Mouse (Mus musculus): ENCODE data around the gene Opn3. TPM values are rescaled to one million over a fixed set of nuclear protein-coding genes. Genes with fewer than 3 reads are reported as not detected.

Opn3 gene
- total and polyA plus RNA-seq, 3 experiments: 3.0 to 6.6 (median 5.6) TPM

DNA sequence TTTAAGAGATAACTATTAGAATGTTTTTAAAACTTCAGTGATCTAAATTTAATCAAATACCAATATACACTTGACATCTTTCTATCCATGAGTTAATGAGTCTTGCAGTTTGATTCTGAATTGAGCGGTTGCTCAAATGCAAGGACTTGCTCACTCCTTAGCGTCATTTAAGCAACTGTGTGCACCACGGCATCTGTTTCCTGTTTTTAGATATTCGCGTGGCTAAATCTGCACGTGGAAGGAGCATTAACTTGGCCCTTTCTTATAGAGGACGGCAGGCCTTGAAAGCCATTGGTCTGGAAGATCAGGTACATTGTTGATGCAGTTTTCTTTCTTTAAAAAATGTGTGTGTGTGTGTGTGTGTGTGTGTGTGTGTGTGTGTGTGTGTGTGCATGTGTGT lies 54.9 kb downstream of the Opn3 start:
- WGBS: 56% methylated on average over 7 of the region's 7 CpGs
- Histone ChIP-seq H3K36me3 (ENCODE audit: control insufficient read depth, insufficient read depth, low read length) (no peaks in the 10 kb centered on the region), H3K79me2 (replicated peaks; ENCODE audit: control insufficient read depth, insufficient read depth, low read length) (no peaks in the 10 kb centered on the region), H3K4me1 (ENCODE audit: control insufficient read depth, insufficient read depth, low read length) (no peaks in the 10 kb centered on the region), H3K27me3 (ENCODE audit: control insufficient read depth, insufficient read depth, low read length) (peaks cover 3% of the 10 kb centered on the region; the same call in 1 of the 2 replicates), H3K27ac (no peak overlapping the region), H3K4me3 (no peak overlapping the region), H3K9ac (ENCODE audit: low read depth, low read length) (no peak overlapping the region)
- intact Hi-C loops (cut with DNase I): no loop called here
- TF ChIP-seq EP300 (IDR thresholded peaks at IDR 0.05; ENCODE audit: insufficient read depth, low read depth, low read length): no peak
- peak in 1 of 2 experiments; percentile 26 for DNase-seq

DNA sequence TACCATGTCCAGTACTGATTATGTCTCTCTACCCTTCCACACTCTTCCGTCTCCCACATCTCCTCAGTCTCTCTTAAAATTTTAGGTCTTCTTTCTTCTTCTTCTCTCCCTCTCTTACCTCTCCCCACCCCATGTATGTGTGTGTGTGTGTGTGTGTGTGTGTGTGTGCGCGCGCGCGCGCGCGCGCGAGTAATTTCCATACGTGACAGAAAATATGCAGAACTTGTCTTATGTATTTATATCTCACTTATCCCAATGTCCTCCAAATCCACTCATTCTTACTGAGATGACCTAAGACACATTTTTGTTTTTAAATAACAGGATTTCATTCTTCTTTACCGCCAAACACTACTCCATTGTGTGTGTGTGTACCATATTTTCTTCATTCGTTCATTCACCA lies 60.1 kb downstream of the Opn3 start:
- no peak overlapping the region for H3K4me3 ChIP-seq
- 95% methylated on average over 14 of the region's 14 CpGs for WGBS
- no peaks in the 10 kb centered on the region for H3K4me1 ChIP-seq (ENCODE audit: control insufficient read depth, insufficient read depth, low read length)
- no peaks in the 10 kb centered on the region for H3K27me3 ChIP-seq (ENCODE audit: control insufficient read depth, insufficient read depth, low read length)
- TF ChIP-seq POLR2A (IDR thresholded peaks at IDR 0.05; ENCODE audit: insufficient read depth, low read depth, low read length) (no peak), EP300 (IDR thresholded peaks at IDR 0.05; ENCODE audit: insufficient read depth, low read depth, low read length) (no peak), CTCF (IDR thresholded peaks at IDR 0.05) (no peak)
- H3K9ac ChIP-seq (ENCODE audit: low read depth, low read length): no peak overlapping the region
- no peak for DNase-seq
- H3K36me3 ChIP-seq (ENCODE audit: control insufficient read depth, insufficient read depth, low read length): no peaks in the 10 kb centered on the region
- H3K27ac ChIP-seq: no peak overlapping the region
- intact Hi-C loops (cut with DNase I): no loop called here
- no peaks in the 10 kb centered on the region for H3K79me2 ChIP-seq (replicated peaks; ENCODE audit: control insufficient read depth, insufficient read depth, low read length)

DNA sequence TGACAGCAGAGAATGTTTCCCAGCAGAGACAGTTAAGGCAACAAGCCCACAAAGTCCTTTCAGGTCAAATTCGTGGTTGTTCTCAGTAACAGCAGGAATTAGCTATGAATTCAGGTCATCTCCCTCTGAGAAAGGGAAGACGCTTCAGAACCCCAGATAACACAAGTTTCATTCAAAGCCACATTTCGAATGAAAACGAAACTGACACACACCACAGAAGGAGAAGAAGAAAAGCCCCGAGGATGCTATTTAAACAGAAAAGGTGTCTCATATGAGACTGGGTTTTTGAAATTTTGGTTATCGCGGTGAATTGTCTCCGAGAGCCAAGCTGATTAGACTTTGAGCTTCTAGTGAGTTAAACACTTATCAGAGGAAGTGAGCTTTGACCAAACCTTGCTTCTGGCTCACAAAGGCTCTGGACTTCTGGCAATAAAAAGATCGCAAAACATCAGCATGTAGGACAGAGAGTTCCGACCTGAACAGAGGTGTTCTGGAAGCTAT lies 60.8 kb downstream of the Opn3 start:
- no peak overlapping the region for H3K4me3 ChIP-seq
- no peaks in the 10 kb centered on the region for H3K27me3 ChIP-seq (ENCODE audit: control insufficient read depth, insufficient read depth, low read length)
- DNase-seq: no peak
- no peak overlapping the region for H3K27ac ChIP-seq
- intact Hi-C loops (cut with DNase I): no loop called here
- no peak for TF ChIP-seq POLR2A (IDR thresholded peaks at IDR 0.05; ENCODE audit: insufficient read depth, low read depth, low read length)
- no peak for TF ChIP-seq CTCF (IDR thresholded peaks at IDR 0.05)
- TF ChIP-seq EP300 (IDR thresholded peaks at IDR 0.05; ENCODE audit: insufficient read depth, low read depth, low read length): no peak
- H3K9ac ChIP-seq (ENCODE audit: low read depth, low read length): no peak overlapping the region
- H3K4me1 ChIP-seq (ENCODE audit: control insufficient read depth, insufficient read depth, low read length): no peaks in the 10 kb centered on the region
- 50% methylated on average over 10 of the region's 10 CpGs for WGBS
- H3K79me2 ChIP-seq (replicated peaks; ENCODE audit: control insufficient read depth, insufficient read depth, low read length): no peaks in the 10 kb centered on the region
- H3K36me3 ChIP-seq (ENCODE audit: control insufficient read depth, insufficient read depth, low read length): no peaks in the 10 kb centered on the region

DNA sequence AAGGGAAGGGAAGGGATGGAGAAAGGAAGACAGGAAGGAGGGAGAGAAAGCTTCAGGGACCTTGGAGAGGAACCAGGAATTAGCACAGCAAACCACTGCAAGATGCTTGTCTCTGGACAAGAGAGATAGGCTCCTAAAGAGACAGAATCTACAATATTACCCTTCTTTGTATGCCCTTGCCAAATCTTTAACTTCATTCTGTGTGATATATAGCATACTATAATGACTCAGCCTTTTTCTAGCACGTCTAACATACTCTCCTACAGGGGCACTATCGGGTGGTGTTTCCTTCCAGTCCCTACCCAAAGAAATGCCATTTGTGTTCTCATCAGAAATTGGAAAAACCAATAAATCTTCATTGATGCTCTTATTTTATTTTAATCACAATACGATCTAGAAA lies 61.5 kb downstream of the Opn3 start:
- Histone ChIP-seq H3K27me3 (ENCODE audit: control insufficient read depth, insufficient read depth, low read length) (no peaks in the 10 kb centered on the region), H3K4me1 (ENCODE audit: control insufficient read depth, insufficient read depth, low read length) (no peaks in the 10 kb centered on the region), H3K36me3 (ENCODE audit: control insufficient read depth, insufficient read depth, low read length) (no peaks in the 10 kb centered on the region), H3K27ac (no peak overlapping the region), H3K4me3 (no peak overlapping the region), H3K79me2 (replicated peaks; ENCODE audit: control insufficient read depth, insufficient read depth, low read length) (no peaks in the 10 kb centered on the region), H3K9ac (ENCODE audit: low read depth, low read length) (no peak overlapping the region)
- intact Hi-C loops (cut with DNase I): no loop called here
- no peak for DNase-seq
- no peak for TF ChIP-seq EP300 (IDR thresholded peaks at IDR 0.05; ENCODE audit: insufficient read depth, low read depth, low read length)
- TF ChIP-seq POLR2A (IDR thresholded peaks at IDR 0.05; ENCODE audit: insufficient read depth, low read depth, low read length): no peak
- TF ChIP-seq CTCF (IDR thresholded peaks at IDR 0.05): no peak
- WGBS: 78% methylated on average over 3 of the region's 3 CpGs

DNA sequence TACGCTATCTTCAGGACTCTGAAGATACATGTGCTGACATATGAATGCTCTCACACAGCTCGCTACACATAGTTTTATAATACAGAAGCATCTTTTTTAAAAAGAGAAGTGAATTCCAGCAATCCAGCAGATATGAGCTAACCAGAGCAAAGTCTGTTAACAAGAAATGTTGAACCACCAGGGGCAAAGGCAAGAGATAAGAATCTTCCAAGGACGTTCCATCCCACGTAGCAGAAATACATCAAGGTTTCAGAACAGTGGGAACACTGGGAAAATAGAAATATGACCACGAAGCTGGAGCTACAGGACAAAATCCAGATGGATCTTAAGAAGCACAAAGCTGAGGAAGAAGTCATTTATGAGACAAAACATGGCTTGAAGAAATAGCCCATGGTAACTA lies 62.2 kb downstream of the Opn3 start:
- no peak for DNase-seq
- TF ChIP-seq EP300 (IDR thresholded peaks at IDR 0.05; ENCODE audit: insufficient read depth, low read depth, low read length) (no peak), POLR2A (IDR thresholded peaks at IDR 0.05; ENCODE audit: insufficient read depth, low read depth, low read length) (no peak), CTCF (IDR thresholded peaks at IDR 0.05) (no peak)
- Histone ChIP-seq H3K9ac (ENCODE audit: low read depth, low read length) (no peak overlapping the region), H3K4me1 (ENCODE audit: control insufficient read depth, insufficient read depth, low read length) (no peaks in the 10 kb centered on the region), H3K27me3 (ENCODE audit: control insufficient read depth, insufficient read depth, low read length) (no peaks in the 10 kb centered on the region), H3K4me3 (no peak overlapping the region), H3K27ac (no peak overlapping the region), H3K79me2 (replicated peaks; ENCODE audit: control insufficient read depth, insufficient read depth, low read length) (no peaks in the 10 kb centered on the region), H3K36me3 (ENCODE audit: control insufficient read depth, insufficient read depth, low read length) (no peaks in the 10 kb centered on the region)
- intact Hi-C loops (cut with DNase I): no loop called here
- WGBS: 70% methylated on average over 5 of the region's 5 CpGs

DNA sequence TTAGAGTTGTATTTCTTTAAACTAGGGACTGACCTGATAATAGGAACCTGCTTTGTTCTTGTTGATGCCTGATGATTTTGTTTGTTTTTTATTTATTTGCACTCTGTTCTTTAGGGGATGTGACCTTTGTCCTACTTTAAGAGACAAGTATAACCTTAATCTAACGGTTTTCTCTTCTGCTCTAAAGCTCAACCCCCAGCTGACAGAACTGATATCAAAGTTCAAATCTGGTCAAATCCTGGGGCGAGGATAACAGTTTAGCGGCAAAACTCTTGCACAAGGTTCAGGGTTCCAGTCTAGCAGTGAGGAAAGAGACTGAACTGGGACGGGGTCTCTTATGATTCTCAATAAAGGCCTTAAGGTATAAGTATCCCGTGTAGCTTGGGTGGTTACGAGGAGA lies 63.3 kb downstream of the Opn3 start:
- Histone ChIP-seq H3K27ac (no peak overlapping the region), H3K9ac (ENCODE audit: low read depth, low read length) (no peak overlapping the region), H3K36me3 (ENCODE audit: control insufficient read depth, insufficient read depth, low read length) (no peaks in the 10 kb centered on the region; the same call in 1 of the 2 replicates), H3K4me1 (ENCODE audit: control insufficient read depth, insufficient read depth, low read length) (no peaks in the 10 kb centered on the region), H3K4me3 (no peak overlapping the region), H3K79me2 (replicated peaks; ENCODE audit: control insufficient read depth, insufficient read depth, low read length) (no peaks in the 10 kb centered on the region), H3K27me3 (ENCODE audit: control insufficient read depth, insufficient read depth, low read length) (no peaks in the 10 kb centered on the region)
- intact Hi-C loops (cut with DNase I): loop anchor here (5.0 kb wide), 3 partner anchors 43 to 293 kb away; partner anchors contain the start of gene Gm38100
- no peak for TF ChIP-seq CTCF (IDR thresholded peaks at IDR 0.05)
- TF ChIP-seq EP300 (IDR thresholded peaks at IDR 0.05; ENCODE audit: insufficient read depth, low read depth, low read length): no peak
- no peak for TF ChIP-seq POLR2A (IDR thresholded peaks at IDR 0.05; ENCODE audit: insufficient read depth, low read depth, low read length)
- WGBS: 79% methylated on average over 6 of the region's 6 CpGs
- no peak for DNase-seq

Data from heart, adult 2 months (tissue).